In genomic region chr14:12059149-12059548, GRCm38 (mm10) we compare ENCODE assay signal across 21 mouse cellular contexts.
DNase-seq lines count a peak whose midpoint lies in the region; ATAC-seq and TF ChIP-seq lines count a peak whose summit lies in the region.
"Had no signal": no experiment of that assay in that cellular context is flagged by ENCODE, and none has a peak within 500 bp of the region (broad histone marks: within the 10 kb centered on the region; RNA-seq: fewer than 3 reads in every experiment).

No protein-coding gene starts in this region.

- 79% methylated on average over 7 of the region's 7 CpGs for WGBS in liver, adult 2 months
- WGBS in liver, postnatal 0 days (ENCODE audit: insufficient replicate concordance) = 82% methylated on average over 7 of the region's 7 CpGs
- 94% methylated on average over 7 of the region's 7 CpGs for WGBS in forebrain, embryonic 15.5 days

- H3K36me3 ChIP-seq in liver, adult 2 months (ENCODE audit: control insufficient read depth, insufficient read depth, low read length) = no peaks in the 10 kb centered on the region
- H3K36me3 ChIP-seq in liver, postnatal 0 days (replicated peaks; ENCODE audit: insufficient read depth, low read length) = no peaks in the 10 kb centered on the region
- H3K36me3 ChIP-seq in forebrain, embryonic 15.5 days = no peaks in the 10 kb centered on the region
- H3K36me3 ChIP-seq: limb, embryonic 15.5 days; midbrain, embryonic 15.5 days; stomach, embryonic 15.5 days had no signal

- H3K79me2 ChIP-seq in liver, adult 2 months (ENCODE audit: control insufficient read depth, insufficient read depth, low read length) = no peaks in the 10 kb centered on the region; the same call in 1 of the 2 replicates

- DNase-seq in frontal cortex, postnatal 14 days (ENCODE audit: low spot score in 2 of 2) = no peak
- peak; percentile 31 for DNase-seq in liver, adult 2 months (ENCODE audit: extremely low read depth, low read depth, low spot score)
- DNase-seq in liver, postnatal 0 days = no peak
- peak; percentile 23 to 42 for DNase-seq in heart, postnatal 14 days
- DNase-seq: adrenal gland, adult 8-10 months; cerebellum, adult 2 months; kidney, adult 18-20 months; kidney, postnatal 14 days; lung, embryonic 14.5 days; spleen, adult 18-20 months; thymus, postnatal 14 days had no signal

- no peak overlapping the region for H3K27ac ChIP-seq in liver, adult 2 months (replicated peaks; ENCODE audit: insufficient read depth, low read depth, low read length)
- H3K27ac ChIP-seq in liver, postnatal 0 days (ENCODE audit: low read depth) = no peak overlapping the region
- H3K27ac ChIP-seq in cortical plate, adult 2 months (ENCODE audit: insufficient read depth, low read length) = peak overlapping the region; percentile 35; the same call in 1 of the 2 replicates
- no peak overlapping the region for H3K27ac ChIP-seq in forebrain, embryonic 15.5 days (replicated peaks)
- H3K27ac ChIP-seq: hindbrain, embryonic 10.5 days; limb, embryonic 15.5 days; midbrain, embryonic 15.5 days; stomach, embryonic 15.5 days had no signal

- no peak overlapping the region for H3K4me2 ChIP-seq in liver, postnatal 0 days (ENCODE audit: low read depth, low read length)
- no peak overlapping the region for H3K4me2 ChIP-seq in forebrain, embryonic 15.5 days (replicated peaks)
- H3K4me2 ChIP-seq: limb, embryonic 15.5 days; lung, embryonic 14.5 days; midbrain, embryonic 15.5 days; stomach, embryonic 15.5 days had no signal

- no peak overlapping the region for H3K4me3 ChIP-seq in liver, adult 2 months (ENCODE audit: insufficient read depth, low read depth, low read length)
- H3K4me3 ChIP-seq in liver, postnatal 0 days (ENCODE audit: low read depth, low read length) = no peak overlapping the region
- H3K4me3 ChIP-seq in cortical plate, adult 2 months (ENCODE audit: insufficient read depth, low read length) = no peak overlapping the region
- no peak overlapping the region for H3K4me3 ChIP-seq in forebrain, embryonic 15.5 days
- H3K4me3 ChIP-seq: erythroblast, embryonic 14.5 days; hindbrain, embryonic 10.5 days; limb, embryonic 15.5 days; midbrain, embryonic 15.5 days; stomach, embryonic 15.5 days had no signal

- H3K4me1 ChIP-seq in liver, adult 2 months (ENCODE audit: control insufficient read depth, insufficient read depth, low read length) = no peaks in the 10 kb centered on the region
- no peaks in the 10 kb centered on the region for H3K4me1 ChIP-seq in liver, postnatal 0 days (ENCODE audit: insufficient read depth)
- peaks cover 7% of the 10 kb centered on the region for H3K4me1 ChIP-seq in cortical plate, adult 2 months (ENCODE audit: control insufficient read depth, insufficient read depth, low read length)
- 0 out of 2 replicates have a peak, but pooled peaks cover 3% of the 10 kb centered on the region for H3K4me1 ChIP-seq in forebrain, embryonic 15.5 days
- H3K4me1 ChIP-seq: midbrain, embryonic 15.5 days; stomach, embryonic 15.5 days had no signal

- TF ChIP-seq EP300 in liver, postnatal 0 days (IDR thresholded peaks at IDR 0.05; ENCODE audit: low read depth) = no peak

- no peak overlapping the region for H3K9ac ChIP-seq in liver, adult 2 months (ENCODE audit: low read depth, low read length)
- H3K9ac ChIP-seq in liver, postnatal 0 days (replicated peaks) = no peak overlapping the region
- no peak overlapping the region for H3K9ac ChIP-seq in forebrain, embryonic 15.5 days (replicated peaks)
- H3K9ac ChIP-seq: limb, embryonic 15.5 days; lung, embryonic 14.5 days; midbrain, embryonic 15.5 days; stomach, embryonic 15.5 days had no signal

- H3K27me3 ChIP-seq in liver, adult 2 months (ENCODE audit: control insufficient read depth, insufficient read depth, low read length) = no peaks in the 10 kb centered on the region
- H3K27me3 ChIP-seq in liver, postnatal 0 days (ENCODE audit: insufficient read depth, low read length) = no peaks in the 10 kb centered on the region
- no peaks in the 10 kb centered on the region for H3K27me3 ChIP-seq in forebrain, embryonic 15.5 days
- H3K27me3 ChIP-seq: CH12.LX; limb, embryonic 15.5 days; midbrain, embryonic 15.5 days; stomach, embryonic 15.5 days had no signal

- peak; percentile 47; the same call in 1 of the 2 replicates for ATAC-seq in frontal cortex, adult (ENCODE audit: low TSS enrichment)
- ATAC-seq in liver, postnatal 0 days = no peak
- ATAC-seq in forebrain, embryonic 15.5 days (replicated peaks) = no peak
- ATAC-seq: forebrain, embryonic 16.5 days; midbrain, embryonic 15.5 days had no signal

- intact Hi-C loops in heart, postnatal 14 days (cut with DNase I) = loop anchor here (5.0 kb wide), 2 partner anchors 177 to 202 kb away; no protein-coding TSS in a partner anchor

- TF ChIP-seq POLR2A in liver, adult 2 months (IDR thresholded peaks at IDR 0.05; ENCODE audit: extremely low read depth, insufficient read depth, low read length) = no peak
- TF ChIP-seq POLR2A in cortical plate, adult 2 months (IDR thresholded peaks at IDR 0.05; ENCODE audit: extremely low read depth, insufficient read depth, low read length) = no peak

- TF ChIP-seq CTCF in liver, adult 2 months (IDR thresholded peaks at IDR 0.05; ENCODE audit: low read depth, low read length) = no peak
- TF ChIP-seq CTCF in liver, postnatal 0 days (IDR thresholded peaks at IDR 0.05; ENCODE audit: low read depth) = no peak
- no peak for TF ChIP-seq CTCF in cortical plate, adult 2 months (IDR thresholded peaks at IDR 0.05; ENCODE audit: extremely low read depth, insufficient read depth, low read length)

- no peaks in the 10 kb centered on the region for H3K9me3 ChIP-seq in liver, postnatal 0 days (ENCODE audit: low read length)
- no peaks in the 10 kb centered on the region for H3K9me3 ChIP-seq in forebrain, embryonic 15.5 days
- H3K9me3 ChIP-seq: hindbrain, embryonic 10.5 days; limb, embryonic 15.5 days; midbrain, embryonic 15.5 days; stomach, embryonic 15.5 days had no signal

Comparison
In these comparisons a context has a peak if more than half of its experiments do, and no peak if none do; other contexts are left out.
1. DNase-seq: peak in liver, adult 2 months (single experiment) and heart, postnatal 14 days (2 of 2); none in frontal cortex, postnatal 14 days (0 of 2) and liver, postnatal 0 days (single experiment).